Mouse (Mus musculus): ENCODE data around the gene Slc36a2. TPM values are rescaled to one million over a fixed set of nuclear protein-coding genes. Genes with fewer than 3 reads are reported as not detected.

Slc36a2 gene
- total and polyA plus RNA-seq, 2 experiments from 2014 or later: 6.6 to 10.2 TPM

GRCm38 (mm10) chr11:55209626-55210353, 24.9 kb upstream of the Slc36a2 start:
- ATAC-seq (ENCODE audit: insufficient read depth, low read depth): no peak
- no peak for TF ChIP-seq EP300 (IDR thresholded peaks at IDR 0.05; ENCODE audit: low read depth)
- TF ChIP-seq CTCF (IDR thresholded peaks at IDR 0.05; ENCODE audit: low read depth): no peak

GRCm38 (mm10) chr11:55209032-55209431, 24.2 kb upstream of the Slc36a2 start:
- Histone ChIP-seq H3K27me3 (ENCODE audit: control insufficient read depth, insufficient read depth, low read length) (no peaks in the 10 kb centered on the region), H3K9ac (replicated peaks; ENCODE audit: low read depth, low read length) (no peak overlapping the region), H3K4me1 (ENCODE audit: control insufficient read depth, insufficient read depth) (peaks cover 6% of the 10 kb centered on the region; the same call in 1 of the 2 replicates), H3K4me2 (ENCODE audit: low read depth, low read length) (no peak overlapping the region), H3K9me3 (replicated peaks; ENCODE audit: control insufficient read depth, low read length) (no peaks in the 10 kb centered on the region), H3K27ac (ENCODE audit: low read depth) (no peak overlapping the region), H3K4me3 (ENCODE audit: low read depth, low read length) (no peak overlapping the region), H3K36me3 (replicated peaks; ENCODE audit: control insufficient read depth, insufficient read depth, low read length) (no peaks in the 10 kb centered on the region)
- ATAC-seq (ENCODE audit: insufficient read depth, low read depth) (no peak), DNase-seq (ENCODE audit: low spot score) (no peak)
- 64% methylated on average over 2 of the region's 2 CpGs for WGBS
- TF ChIP-seq CTCF (IDR thresholded peaks at IDR 0.05; ENCODE audit: low read depth) (no peak), EP300 (IDR thresholded peaks at IDR 0.05; ENCODE audit: low read depth) (no peak)

More at GRCm38 (mm10) chr11:55209626-55210353, 24.9 kb upstream of the Slc36a2 start:
- no peaks in the 10 kb centered on the region for H3K9me3 ChIP-seq (replicated peaks; ENCODE audit: control insufficient read depth, low read length)
- no peak for DNase-seq (ENCODE audit: low spot score)
- H3K9ac ChIP-seq (replicated peaks; ENCODE audit: low read depth, low read length): no peak overlapping the region
- no peak overlapping the region for H3K27ac ChIP-seq (ENCODE audit: low read depth)
- no peaks in the 10 kb centered on the region for H3K36me3 ChIP-seq (replicated peaks; ENCODE audit: control insufficient read depth, insufficient read depth, low read length)
- no peak overlapping the region for H3K4me3 ChIP-seq (ENCODE audit: low read depth, low read length)
- H3K4me2 ChIP-seq (ENCODE audit: low read depth, low read length): no peak overlapping the region
- 64% methylated on average over 6 of the region's 6 CpGs for WGBS
- H3K27me3 ChIP-seq (ENCODE audit: control insufficient read depth, insufficient read depth, low read length): no peaks in the 10 kb centered on the region
- peaks cover 5% of the 10 kb centered on the region; the same call in 1 of the 2 replicates for H3K4me1 ChIP-seq (ENCODE audit: control insufficient read depth, insufficient read depth)

- Histone ChIP-seq H3K9ac (replicated peaks; ENCODE audit: low read depth, low read length) (no peak overlapping the region), H3K4me3 (ENCODE audit: low read depth, low read length) (no peak overlapping the region), H3K27me3 (ENCODE audit: control insufficient read depth, insufficient read depth, low read length) (no peaks in the 10 kb centered on the region), H3K36me3 (replicated peaks; ENCODE audit: control insufficient read depth, insufficient read depth, low read length) (no peaks in the 10 kb centered on the region), H3K9me3 (replicated peaks; ENCODE audit: control insufficient read depth, low read length) (no peaks in the 10 kb centered on the region), H3K4me1 (ENCODE audit: control insufficient read depth, insufficient read depth) (peaks cover 6% of the 10 kb centered on the region; the same call in 1 of the 2 replicates), H3K4me2 (ENCODE audit: low read depth, low read length) (no peak overlapping the region), H3K27ac (ENCODE audit: low read depth) (no peak overlapping the region)
- 60% methylated on average over 6 of the region's 6 CpGs for WGBS
- TF ChIP-seq CTCF (IDR thresholded peaks at IDR 0.05; ENCODE audit: low read depth) (no peak), EP300 (IDR thresholded peaks at IDR 0.05; ENCODE audit: low read depth) (no peak)
- no peak for ATAC-seq (ENCODE audit: insufficient read depth, low read depth)
- DNase-seq (ENCODE audit: low spot score): no peak
Measured at GRCm38 (mm10) chr11:55208001-55208690, 23.3 kb upstream of the Slc36a2 start.

DNA sequence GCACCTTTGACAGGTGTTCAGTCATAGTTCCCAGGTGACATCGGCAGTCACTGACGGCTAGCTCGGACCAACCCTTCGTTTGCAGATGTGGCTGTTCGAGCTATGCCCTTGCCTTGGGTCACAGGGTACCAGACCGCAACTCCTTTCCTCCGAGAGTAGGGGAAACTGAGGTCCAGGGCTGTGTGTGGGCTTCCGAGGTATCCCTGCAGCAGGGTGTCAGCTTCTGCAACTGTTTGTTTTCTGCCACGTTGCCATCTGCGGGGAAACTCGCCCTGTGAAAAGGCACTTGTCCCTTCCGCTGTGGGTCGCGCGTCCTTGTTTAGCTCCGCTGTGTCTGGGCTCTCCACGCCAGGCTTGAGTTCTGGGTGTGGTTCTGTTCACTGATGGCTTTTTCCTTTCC, 19.7 kb upstream of the Slc36a2 start:
- H3K27ac ChIP-seq (ENCODE audit: low read depth): no peak overlapping the region
- 2% methylated on average over 17 of the region's 17 CpGs for WGBS

DNA sequence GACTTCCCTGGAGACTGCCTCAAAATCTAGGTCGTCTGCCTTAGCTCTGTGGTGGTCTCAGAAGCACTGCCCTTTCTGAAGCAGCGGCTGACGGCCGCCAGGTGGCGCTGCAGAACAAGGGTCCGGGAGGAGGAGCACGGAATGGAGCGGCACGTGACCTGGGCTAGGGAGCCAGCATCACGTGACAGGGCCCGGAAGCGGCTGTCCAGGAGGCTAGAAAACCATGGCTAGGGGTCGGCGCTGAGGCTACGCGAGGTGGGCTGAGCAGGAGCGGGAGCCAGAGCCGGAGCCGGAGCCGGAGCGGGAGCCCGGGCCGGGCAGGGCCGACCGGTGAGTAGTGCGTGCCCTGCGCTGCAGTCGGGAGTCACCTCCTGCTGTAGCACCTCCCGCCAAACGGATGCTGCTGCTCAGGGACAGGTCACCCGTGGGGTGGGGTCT, 19.3 kb upstream of the Slc36a2 start, which contains the start of gene Slc36a1:
Slc36a1 (plus strand) TSS at position 192 of the 438 bp plus-strand sequence.
- TF ChIP-seq CTCF (IDR thresholded peaks at IDR 0.05; ENCODE audit: low read depth): peak; percentile 99
- TF ChIP-seq EP300 (IDR thresholded peaks at IDR 0.05; ENCODE audit: low read depth): no peak
- no peak within 1 kb of the TSS for H3K27ac ChIP-seq (ENCODE audit: low read depth)
- no peaks in the 10 kb centered on the region for H3K27me3 ChIP-seq (ENCODE audit: control insufficient read depth, insufficient read depth, low read length)
- no peaks in the 10 kb centered on the region for H3K9me3 ChIP-seq (replicated peaks; ENCODE audit: control insufficient read depth, low read length)
- H3K4me1 ChIP-seq (ENCODE audit: control insufficient read depth, insufficient read depth): peaks cover 6% of the 10 kb centered on the region; the same call in 1 of the 2 replicates
- ATAC-seq (ENCODE audit: insufficient read depth, low read depth) (peak; percentile 95), DNase-seq (ENCODE audit: low spot score) (peak; percentile 87)
- H3K4me3 ChIP-seq (ENCODE audit: low read depth, low read length): peak within 1 kb of the TSS; percentile 75
- H3K9ac ChIP-seq (replicated peaks; ENCODE audit: low read depth, low read length): peak within 1 kb of the TSS; percentile 65
- WGBS: under 1% methylated on average over 31 of the region's 31 CpGs
- H3K4me2 ChIP-seq (ENCODE audit: low read depth, low read length): peak within 1 kb of the TSS; percentile 91
- no peaks in the 10 kb centered on the region for H3K36me3 ChIP-seq (replicated peaks; ENCODE audit: control insufficient read depth, insufficient read depth, low read length)

More for the DNA sequence above, 19.7 kb upstream of the Slc36a2 start:
- ATAC-seq (ENCODE audit: insufficient read depth, low read depth) (peak; percentile 35), DNase-seq (ENCODE audit: low spot score) (no peak)
- peak overlapping the region; percentile 75 for H3K4me3 ChIP-seq (ENCODE audit: low read depth, low read length)
- H3K9ac ChIP-seq (replicated peaks; ENCODE audit: low read depth, low read length): peak overlapping the region; percentile 65
- TF ChIP-seq CTCF (IDR thresholded peaks at IDR 0.05; ENCODE audit: low read depth) (no peak), EP300 (IDR thresholded peaks at IDR 0.05; ENCODE audit: low read depth) (no peak)
- no peaks in the 10 kb centered on the region for H3K27me3 ChIP-seq (ENCODE audit: control insufficient read depth, insufficient read depth, low read length)
- H3K4me2 ChIP-seq (ENCODE audit: low read depth, low read length): peak overlapping the region; percentile 91
- no peaks in the 10 kb centered on the region for H3K36me3 ChIP-seq (replicated peaks; ENCODE audit: control insufficient read depth, insufficient read depth, low read length)
- H3K4me1 ChIP-seq (ENCODE audit: control insufficient read depth, insufficient read depth): peaks cover 6% of the 10 kb centered on the region; the same call in 1 of the 2 replicates
- H3K9me3 ChIP-seq (replicated peaks; ENCODE audit: control insufficient read depth, low read length): no peaks in the 10 kb centered on the region
